ENCODE assay signal across 32 mouse cellular contexts in the genomic region with DNA sequence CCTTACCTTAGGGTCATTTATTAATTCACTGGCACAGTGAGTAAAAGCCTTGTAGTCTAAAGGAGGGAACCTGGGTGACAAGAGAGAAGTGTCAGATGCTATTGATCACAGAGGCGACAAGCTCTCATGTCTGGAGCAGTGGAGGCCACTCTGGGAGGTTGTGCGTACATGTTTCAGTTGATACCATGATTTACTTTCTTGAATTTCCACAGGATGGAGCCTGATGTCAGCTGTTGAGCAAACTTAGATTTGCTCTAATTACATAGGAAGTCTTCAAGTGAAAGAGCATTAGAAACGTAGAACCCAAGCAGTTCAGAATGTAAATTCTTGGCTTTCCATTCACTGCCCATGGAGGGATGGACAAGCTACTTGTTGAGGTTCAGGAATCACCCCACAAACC. TPM values are rescaled to one million over a fixed set of nuclear protein-coding genes. Genes with fewer than 3 reads are reported as not detected.
DNase-seq lines count a peak whose midpoint lies in the region; ATAC-seq and TF ChIP-seq lines count a peak whose summit lies in the region.
"Had no signal": no experiment of that assay in that cellular context is flagged by ENCODE, and none has a peak within 500 bp of the region (broad histone marks: within the 10 kb centered on the region; RNA-seq: fewer than 3 reads in every experiment).

No protein-coding gene starts in this region.

- no peak for TF ChIP-seq EP300 in lung, postnatal 0 days (IDR thresholded peaks at IDR 0.05)
- TF ChIP-seq EP300 in stomach, postnatal 0 days (optimal IDR thresholded peaks at IDR 0.05) = no peak

- no peaks in the 10 kb centered on the region for H3K27me3 ChIP-seq in forebrain, postnatal 0 days (ENCODE audit: insufficient read depth, low read length)
- H3K27me3 ChIP-seq in forebrain, embryonic 12.5 days = peaks cover 13% of the 10 kb centered on the region; the same call in 1 of the 2 replicates
- H3K27me3 ChIP-seq in kidney, postnatal 0 days (ENCODE audit: insufficient read depth, low read length) = no peaks in the 10 kb centered on the region
- H3K27me3 ChIP-seq in lung, postnatal 0 days (replicated peaks; ENCODE audit: insufficient read depth, low read length) = no peaks in the 10 kb centered on the region
- no peaks in the 10 kb centered on the region for H3K27me3 ChIP-seq in stomach, postnatal 0 days (ENCODE audit: control insufficient read depth, insufficient read depth, low read length)
- H3K27me3 ChIP-seq: embryonic facial prominence, embryonic 13.5 days; hindbrain, embryonic 13.5 days; limb, embryonic 12.5 days; midbrain, embryonic 12.5 days; neural tube, embryonic 12.5 days had no signal

- H3K27ac ChIP-seq in forebrain, postnatal 0 days (ENCODE audit: low read depth, low read length) = no peak overlapping the region
- no peak overlapping the region for H3K27ac ChIP-seq in forebrain, embryonic 12.5 days
- H3K27ac ChIP-seq in kidney, postnatal 0 days = no peak overlapping the region
- H3K27ac ChIP-seq in lung, postnatal 0 days (ENCODE audit: low read length) = peak overlapping the region; percentile 85; the same call in 1 of the 2 replicates
- H3K27ac ChIP-seq in stomach, postnatal 0 days (replicated peaks) = no peak overlapping the region
- H3K27ac ChIP-seq: embryonic facial prominence, embryonic 13.5 days; forebrain, embryonic 10.5 days; heart, embryonic 15.5 days; hindbrain, embryonic 13.5 days; left cerebral cortex, adult 2 months; limb, embryonic 12.5 days; liver, embryonic 15.5 days; midbrain, embryonic 12.5 days; neural tube, embryonic 12.5 days had no signal

- no peak overlapping the region for H3K9ac ChIP-seq in forebrain, postnatal 0 days
- H3K9ac ChIP-seq in forebrain, embryonic 12.5 days = no peak overlapping the region
- H3K9ac ChIP-seq in kidney, postnatal 0 days (ENCODE audit: low read depth, low read length) = no peak overlapping the region
- no peak overlapping the region for H3K9ac ChIP-seq in lung, postnatal 0 days (replicated peaks; ENCODE audit: low read depth)
- no peak overlapping the region for H3K9ac ChIP-seq in stomach, postnatal 0 days (ENCODE audit: low read length)
- H3K9ac ChIP-seq: embryonic facial prominence, embryonic 13.5 days; heart, embryonic 15.5 days; hindbrain, embryonic 13.5 days; limb, embryonic 12.5 days; liver, embryonic 15.5 days; midbrain, embryonic 12.5 days; neural tube, embryonic 12.5 days had no signal

- TF ChIP-seq CTCF in forebrain, postnatal 0 days (IDR thresholded peaks at IDR 0.05; ENCODE audit: low read depth) = peak; percentile 37
- TF ChIP-seq CTCF in kidney, postnatal 0 days (IDR thresholded peaks at IDR 0.05; ENCODE audit: low read depth) = peak; percentile 30; the same call in 1 of the 2 replicates
- peak; percentile 51 for TF ChIP-seq CTCF in lung, postnatal 0 days (IDR thresholded peaks at IDR 0.05)
- peak; percentile 28; the same call in 1 of the 2 replicates for TF ChIP-seq CTCF in stomach, postnatal 0 days (IDR thresholded peaks at IDR 0.05; ENCODE audit: low read depth)

- WGBS in forebrain, postnatal 0 days = 68% methylated on average over 3 of the region's 3 CpGs
- 68% methylated on average over 3 of the region's 3 CpGs for WGBS in forebrain, embryonic 12.5 days
- 61% methylated on average over 3 of the region's 3 CpGs for WGBS in kidney, postnatal 0 days
- WGBS in lung, postnatal 0 days = 44% methylated on average over 3 of the region's 3 CpGs
- WGBS in stomach, postnatal 0 days = 69% methylated on average over 3 of the region's 3 CpGs

- H3K4me3 ChIP-seq in forebrain, postnatal 0 days (ENCODE audit: low read depth, low read length) = no peak overlapping the region
- H3K4me3 ChIP-seq in forebrain, embryonic 12.5 days (replicated peaks) = no peak overlapping the region
- H3K4me3 ChIP-seq in kidney, postnatal 0 days (replicated peaks; ENCODE audit: low read depth, low read length) = no peak overlapping the region
- H3K4me3 ChIP-seq in lung, postnatal 0 days (ENCODE audit: low read depth, low read length) = no peak overlapping the region
- no peak overlapping the region for H3K4me3 ChIP-seq in stomach, postnatal 0 days (ENCODE audit: low read depth, low read length)
- H3K4me3 ChIP-seq: embryonic facial prominence, embryonic 13.5 days; forebrain, embryonic 10.5 days; heart, embryonic 15.5 days; hindbrain, embryonic 13.5 days; left cerebral cortex, adult 2 months; limb, embryonic 12.5 days; liver, embryonic 15.5 days; megakaryocyte, embryonic 14.5 days; midbrain, embryonic 12.5 days; neural tube, embryonic 12.5 days had no signal

- ATAC-seq in forebrain, postnatal 0 days = no peak
- no peak for ATAC-seq in forebrain, embryonic 12.5 days (ENCODE audit: low FRiP score)
- ATAC-seq in kidney, postnatal 0 days (replicated peaks; ENCODE audit: low FRiP score, low read depth) = no peak
- ATAC-seq in lung, postnatal 0 days = no peak
- no peak for ATAC-seq in stomach, postnatal 0 days (ENCODE audit: low FRiP score, low TSS enrichment)
- ATAC-seq: forebrain, embryonic 16.5 days; inflammation-experienced regulatory T-cells, adult 6 months had no signal

- H3K4me2 ChIP-seq in forebrain, postnatal 0 days (ENCODE audit: low read depth) = no peak overlapping the region
- H3K4me2 ChIP-seq in forebrain, embryonic 12.5 days = no peak overlapping the region
- H3K4me2 ChIP-seq in kidney, postnatal 0 days (ENCODE audit: low read length) = no peak overlapping the region
- H3K4me2 ChIP-seq in lung, postnatal 0 days (replicated peaks; ENCODE audit: low read depth, low read length) = no peak overlapping the region
- H3K4me2 ChIP-seq in stomach, postnatal 0 days (replicated peaks; ENCODE audit: low read depth) = no peak overlapping the region
- H3K4me2 ChIP-seq: embryonic facial prominence, embryonic 13.5 days; heart, embryonic 15.5 days; hindbrain, embryonic 13.5 days; limb, embryonic 12.5 days; liver, embryonic 15.5 days; midbrain, embryonic 12.5 days; neural tube, embryonic 12.5 days had no signal

- peaks cover 26% of the 10 kb centered on the region for H3K4me1 ChIP-seq in forebrain, postnatal 0 days (ENCODE audit: insufficient read depth)
- H3K4me1 ChIP-seq in forebrain, embryonic 12.5 days = peaks cover 33% of the 10 kb centered on the region
- H3K4me1 ChIP-seq in kidney, postnatal 0 days (replicated peaks; ENCODE audit: insufficient read depth, low read length) = peaks cover 29% of the 10 kb centered on the region
- H3K4me1 ChIP-seq in lung, postnatal 0 days (ENCODE audit: insufficient read depth, low read depth, low read length) = peaks cover 24% of the 10 kb centered on the region
- no peaks in the 10 kb centered on the region for H3K4me1 ChIP-seq in stomach, postnatal 0 days (replicated peaks; ENCODE audit: control insufficient read depth, insufficient read depth)

- H3K36me3 ChIP-seq in forebrain, postnatal 0 days (ENCODE audit: insufficient read depth) = 0 out of 2 replicates have a peak, but pooled peaks cover 3% of the 10 kb centered on the region
- 0 out of 2 replicates have a peak, but pooled peaks cover 3% of the 10 kb centered on the region for H3K36me3 ChIP-seq in forebrain, embryonic 12.5 days (replicated peaks)
- H3K36me3 ChIP-seq in kidney, postnatal 0 days (ENCODE audit: insufficient read depth, low read length) = no peaks in the 10 kb centered on the region
- no peaks in the 10 kb centered on the region for H3K36me3 ChIP-seq in lung, postnatal 0 days (ENCODE audit: insufficient read depth, low read length)
- H3K36me3 ChIP-seq in stomach, postnatal 0 days (ENCODE audit: control insufficient read depth, insufficient read depth, low read length) = no peaks in the 10 kb centered on the region
- H3K36me3 ChIP-seq: G1E; heart, embryonic 15.5 days; liver, embryonic 15.5 days had no signal

- H3K9me3 ChIP-seq in forebrain, postnatal 0 days (ENCODE audit: low read length) = no peaks in the 10 kb centered on the region
- H3K9me3 ChIP-seq in forebrain, embryonic 12.5 days = no peaks in the 10 kb centered on the region
- no peaks in the 10 kb centered on the region for H3K9me3 ChIP-seq in kidney, postnatal 0 days (replicated peaks; ENCODE audit: low read length)
- H3K9me3 ChIP-seq in lung, postnatal 0 days (ENCODE audit: low read length) = no peaks in the 10 kb centered on the region
- H3K9me3 ChIP-seq in stomach, postnatal 0 days (ENCODE audit: control insufficient read depth, low read length) = no peaks in the 10 kb centered on the region
- H3K9me3 ChIP-seq: embryonic facial prominence, embryonic 13.5 days; forebrain, embryonic 10.5 days; heart, embryonic 15.5 days; hindbrain, embryonic 13.5 days; limb, embryonic 12.5 days; liver, embryonic 15.5 days; megakaryocyte, embryonic 14.5 days; midbrain, embryonic 12.5 days; neural tube, embryonic 12.5 days had no signal

- DNase-seq in forebrain, postnatal 0 days = peak; percentile 16
- no peak for DNase-seq in kidney, postnatal 0 days (ENCODE audit: low spot score)
- no peak for DNase-seq in kidney, adult 18-20 months
- no peak for DNase-seq in lung, postnatal 0 days (ENCODE audit: low spot score)
- no peak for DNase-seq in lung, postnatal 14 days
- no peak for DNase-seq in stomach, postnatal 0 days (ENCODE audit: low spot score)
- DNase-seq in cerebellum, postnatal 25 days = no peak
- DNase-seq: adrenal gland, adult 8-10 months; cerebellum, adult 8-10 months; cerebellum, postnatal 36 days; heart, postnatal 36 days; kidney, adult 8-10 months; kidney, postnatal 10 days; layer of hippocampus, adult 9-11 months; right cerebral cortex, adult 18-20 months; spleen, adult 18-20 months; thymus, adult 18-20 months; thymus, postnatal 25 days had no signal

RNA-seq across cellular contexts. Expression of gene St6gal1, which starts 5.4 kb away (rescaled TPM):
- total RNA-seq in forebrain, postnatal 0 days (2014; rRNA removed) = 21.8 and 27.3 TPM in 2 replicates
- 16.4 and 18.6 TPM in 2 replicates for polyA plus RNA-seq in forebrain, postnatal 0 days (2015; fragmentation: Nextera tagmentation; extraction: Ambion mirVana)
- 34.6 and 36.2 TPM in 2 replicates for polyA plus RNA-seq in forebrain, embryonic 12.5 days (2016; fragmentation: Nextera tagmentation; extraction: Ambion mirVana)
- polyA plus RNA-seq in kidney, postnatal 0 days (2015; fragmentation: Nextera tagmentation; extraction: Ambion mirVana) = 24.5 and 28.6 TPM in 2 replicates
- 42.2 and 46.4 TPM in 2 replicates for polyA plus RNA-seq in lung, postnatal 0 days (2015; fragmentation: Nextera tagmentation; extraction: Ambion mirVana)
- 7.7 and 7.9 TPM in 2 replicates for polyA plus RNA-seq in stomach, postnatal 0 days (2015; fragmentation: Nextera tagmentation; extraction: Ambion mirVana)
